Mouse (Mus musculus): ENCODE measurements around the gene Taf5l. TPM values are rescaled to one million over a fixed set of nuclear protein-coding genes. Genes with fewer than 3 reads are reported as not detected.

The Taf5l gene
- polyA plus RNA-seq, 1 experiment from 2014 or later, result 40.2 TPM

MicroRNAs within 50 kb of the gene (microRNA counts, 519-probe panel; counts per million panel counts)
- microRNA mmu-miR-1967, result not detected

Small RNA genes within 50 kb of the gene (microRNA-seq; reads per million reads assigned to microRNA genes)
- not detected for gene Mir1967

Other genes starting within 250 kb of the Taf5l start
- gene Rab4a, start 215.4 kb downstream of the Taf5l start, polyA plus RNA-seq (2014; fragmentation: Nextera tagmentation; extraction: Ambion mirVana), result 58.8 and 61.2 TPM in 2 replicates
- 7.5 and 7.9 TPM in 2 replicates for gene Ccsap, start 161.2 kb downstream of the Taf5l start, polyA plus RNA-seq (2014; fragmentation: Nextera tagmentation; extraction: Ambion mirVana)
- gene Acta1, start 126.6 kb downstream of the Taf5l start, polyA plus RNA-seq (2014; fragmentation: Nextera tagmentation; extraction: Ambion mirVana), result 0.17 TPM in 1 of 2 replicates, not detected in the other
- gene Nup133, start 72.1 kb downstream of the Taf5l start, polyA plus RNA-seq (2014; fragmentation: Nextera tagmentation; extraction: Ambion mirVana), result 54.2 and 61.7 TPM in 2 replicates
- 18.3 and 19.1 TPM in 2 replicates for gene Abcb10, start 38.3 kb downstream of the Taf5l start, polyA plus RNA-seq (2014; fragmentation: Nextera tagmentation; extraction: Ambion mirVana)
- gene Urb2, start 111 bp upstream of the Taf5l start, polyA plus RNA-seq (2014; fragmentation: Nextera tagmentation; extraction: Ambion mirVana), result 6.9 and 7.1 TPM in 2 replicates
- gene Galnt2, start 210.0 kb upstream of the Taf5l start, polyA plus RNA-seq (2014; fragmentation: Nextera tagmentation; extraction: Ambion mirVana), result 66.9 and 76.6 TPM in 2 replicates

Measured in midbrain, embryonic 11.5 days (tissue).